ENCODE assay signal across 27 mouse cellular contexts in the genomic region with DNA sequence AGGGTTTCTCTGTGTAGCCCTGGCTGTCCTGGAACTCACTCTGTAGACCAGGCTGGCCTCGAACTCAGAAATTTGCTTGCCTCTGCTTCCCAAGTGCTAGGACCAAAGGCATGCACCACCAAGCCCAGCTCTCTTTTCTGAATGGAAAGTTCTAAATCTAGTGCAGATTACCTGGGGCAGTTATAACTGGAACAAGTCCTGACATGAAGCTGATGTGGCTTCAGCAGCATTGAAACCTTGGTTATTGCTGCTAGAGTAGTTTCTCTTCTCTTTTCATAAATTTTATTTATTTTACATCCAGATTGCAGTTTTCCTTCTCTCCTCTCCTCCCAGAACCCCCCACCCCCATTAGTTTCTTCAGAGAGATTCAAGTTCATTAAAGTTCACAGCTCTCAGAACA. TPM values are rescaled to one million over a fixed set of nuclear protein-coding genes. Genes with fewer than 3 reads are reported as not detected.
DNase-seq lines count a peak whose midpoint lies in the region; ATAC-seq and TF ChIP-seq lines count a peak whose summit lies in the region.
"Had no signal": no experiment of that assay in that cellular context is flagged by ENCODE, and none has a peak within 500 bp of the region (broad histone marks: within the 10 kb centered on the region; RNA-seq: fewer than 3 reads in every experiment).

No protein-coding gene starts in this region.

- H3K9me3 ChIP-seq in CH12.LX (replicated peaks; ENCODE audit: low read length) (no peaks in the 10 kb centered on the region), ES-Bruce4 (replicated peaks; ENCODE audit: control insufficient read depth, insufficient read depth, low read length, poor library complexity, severe bottlenecking) (no peaks in the 10 kb centered on the region)
- no peaks in the 10 kb centered on the region for H3K9me3 ChIP-seq in midbrain, embryonic 15.5 days
- H3K9me3 ChIP-seq: embryonic facial prominence, embryonic 13.5 days; G1E; heart, embryonic 10.5 days; heart, embryonic 13.5 days had no signal

- H3K4me2 ChIP-seq in CH12.LX (ENCODE audit: insufficient read depth, low read depth, poor library complexity, severe bottlenecking) = no peak overlapping the region; the same call in 1 of the 2 replicates
- no peak overlapping the region for H3K4me2 ChIP-seq in midbrain, embryonic 15.5 days
- H3K4me2 ChIP-seq: embryonic facial prominence, embryonic 13.5 days; heart, embryonic 13.5 days; hindbrain, embryonic 14.5 days had no signal

- dilution Hi-C loops in CH12.LX (cut with MboI; ENCODE audit: extremely low pct_ligation_motif_present, extremely low pct_unique_long_range_greater_than_20kb, low sequenced_read_pairs) = no loop called here

- 83% methylated on average over 1 of the region's 1 CpGs for WGBS in kidney, adult 2 months
- 86% methylated on average over 1 of the region's 1 CpGs for WGBS in midbrain, embryonic 15.5 days

- H3K79me2 ChIP-seq in CH12.LX (replicated peaks; ENCODE audit: control insufficient read depth, extremely low read depth, insufficient read depth, poor library complexity, severe bottlenecking) = peaks cover 49% of the 10 kb centered on the region

- peaks cover 15% of the 10 kb centered on the region for H3K4me1 ChIP-seq in kidney, adult 2 months (ENCODE audit: control insufficient read depth, insufficient read depth, low read length)
- H3K4me1 ChIP-seq in CH12.LX (ENCODE audit: control insufficient read depth in 1 of 2, insufficient read depth in 2 of 2) (peaks cover 4 to 35% of the 10 kb centered on the region in 2 experiments; a peak in 3 of 4 replicates), ES-Bruce4 (ENCODE audit: control insufficient read depth, insufficient read depth, low read length) (peaks cover 2% of the 10 kb centered on the region)
- H3K4me1 ChIP-seq in midbrain, embryonic 15.5 days = no peaks in the 10 kb centered on the region

- TF ChIP-seq EP300 in CH12.LX (IDR thresholded peaks at IDR 0.05; ENCODE audit: low read length) (peak; percentile 81), ES-Bruce4 (IDR thresholded peaks at IDR 0.05; ENCODE audit: insufficient read depth, low read depth, low read length) (no peak)

- TF ChIP-seq CTCF in kidney, adult 2 months (conservative IDR thresholded peaks at IDR 0.05; ENCODE audit: insufficient read depth, insufficient read length, low read depth, low read length) = no peak
- TF ChIP-seq CTCF in CH12.LX (conservative IDR thresholded peaks at IDR 0.05 in 1 of 2, IDR thresholded peaks at IDR 0.05 in 1 of 2; ENCODE audit: low read depth in 2 of 2, low read length in 2 of 2) (no peak), ES-Bruce4 (IDR thresholded peaks at IDR 0.05; ENCODE audit: low read depth, low read length) (no peak)

- no peak for DNase-seq in kidney, adult 2 months
- DNase-seq in kidney, adult 9 months = no peak
- DNase-seq in CH12.LX (ENCODE audit: extremely low read depth) = peak; percentile 56
- no peak for DNase-seq in adrenal gland, postnatal 14 days
- DNase-seq: adrenal gland, postnatal 10 days; cerebellum, adult 11 months; cerebellum, adult 2 months; cerebellum, adult 9-11 months; cerebellum, postnatal 25 days; forebrain, postnatal 0 days; gastrocnemius, postnatal 10 days; gastrocnemius, postnatal 36 days; heart, adult 2 months; heart, postnatal 14 days; heart, postnatal 4 days; kidney, adult 11 months had no signal

- no peaks in the 10 kb centered on the region for H3K27me3 ChIP-seq in kidney, adult 2 months (replicated peaks; ENCODE audit: control insufficient read depth, insufficient read depth, low read length)
- H3K27me3 ChIP-seq in CH12.LX (replicated peaks) (no peaks in the 10 kb centered on the region), ES-Bruce4 (ENCODE audit: control insufficient read depth, insufficient read depth, low read length, poor library complexity, severe bottlenecking) (no peaks in the 10 kb centered on the region)
- H3K27me3 ChIP-seq in midbrain, embryonic 15.5 days (replicated peaks) = no peaks in the 10 kb centered on the region
- H3K27me3 ChIP-seq: embryonic facial prominence, embryonic 13.5 days; heart, embryonic 13.5 days; Patski had no signal

- TF ChIP-seq RAD21 in CH12.LX (IDR thresholded peaks at IDR 0.05; ENCODE audit: low read depth, low read length) = no peak

- H3K27ac ChIP-seq in kidney, adult 2 months (ENCODE audit: insufficient read depth, low read depth, low read length) = 0 out of 2 replicates have a peak overlapping the region, but pooled peaks have one; percentile 68
- H3K27ac ChIP-seq in CH12.LX (ENCODE audit: insufficient read depth, low read depth) (no peak overlapping the region; the same call in 1 of the 2 replicates), ES-Bruce4 (ENCODE audit: insufficient read depth, low read length) (peak overlapping the region; percentile 61)
- no peak overlapping the region for H3K27ac ChIP-seq in midbrain, embryonic 15.5 days
- H3K27ac ChIP-seq: heart, adult 2 months; heart, embryonic 10.5 days; heart, embryonic 13.5 days; hindbrain, embryonic 14.5 days; hindbrain, postnatal 0 days had no signal

- no peak for TF ChIP-seq POLR2A in kidney, adult 2 months (IDR thresholded peaks at IDR 0.05; ENCODE audit: low read depth, low read length)
- no peak for TF ChIP-seq POLR2A in CH12.LX (IDR thresholded peaks at IDR 0.05; ENCODE audit: low read depth, low read length)
- TF ChIP-seq POLR2A in ES-Bruce4 (IDR thresholded peaks at IDR 0.05; ENCODE audit: insufficient read depth, low read length) = no peak

- no peak for ATAC-seq in midbrain, embryonic 15.5 days (replicated peaks)
- ATAC-seq: forebrain, embryonic 14.5 days; forebrain, postnatal 0 days; hindbrain, postnatal 0 days; inflammation-experienced regulatory T-cells, adult 6 months; Patski had no signal

- in situ Hi-C loops in CH12.LX (cut with MboI; ENCODE audit: low pct_ligation_motif_present, low pct_unique_long_range_greater_than_20kb, low sequenced_read_pairs) = no loop called here

- no peak overlapping the region for H3K9ac ChIP-seq in CH12.LX (ENCODE audit: insufficient read depth, low read depth)
- peak overlapping the region; percentile 43 for H3K9ac ChIP-seq in ES-Bruce4 (ENCODE audit: low read depth, poor library complexity, severe bottlenecking)
- H3K9ac ChIP-seq in midbrain, embryonic 15.5 days = no peak overlapping the region
- H3K9ac ChIP-seq: embryonic facial prominence, embryonic 13.5 days; forebrain, postnatal 0 days; heart, embryonic 13.5 days; hindbrain, embryonic 14.5 days had no signal

- no peaks in the 10 kb centered on the region for H3K36me3 ChIP-seq in kidney, adult 2 months (ENCODE audit: control insufficient read depth, insufficient read depth, low read length)
- peaks cover 13 to 23% of the 10 kb centered on the region in 2 experiments for H3K36me3 ChIP-seq in CH12.LX (replicated peaks in 1 of 2; ENCODE audit: control insufficient read depth in 1 of 2, insufficient read depth in 1 of 2, low read length in 1 of 2)
- H3K36me3 ChIP-seq in ES-Bruce4 (ENCODE audit: control insufficient read depth, insufficient read depth, low read length, poor library complexity, severe bottlenecking) = no peaks in the 10 kb centered on the region
- no peaks in the 10 kb centered on the region for H3K36me3 ChIP-seq in midbrain, embryonic 15.5 days (replicated peaks)

- no peak overlapping the region for H3K4me3 ChIP-seq in kidney, adult 2 months (ENCODE audit: insufficient read depth, low read depth, low read length)
- H3K4me3 ChIP-seq in CH12.LX (replicated peaks in 1 of 3; ENCODE audit: low read depth in 2 of 3, low read length in 2 of 3, poor library complexity in 1 of 3) (no peak overlapping the region), ES-Bruce4 (ENCODE audit: low read depth, low read length) (no peak overlapping the region)
- H3K4me3 ChIP-seq in midbrain, embryonic 15.5 days = no peak overlapping the region
- H3K4me3 ChIP-seq: embryonic facial prominence, embryonic 13.5 days; heart, adult 2 months; heart, embryonic 10.5 days; heart, embryonic 13.5 days had no signal

TF ChIP-seq in CH12.LX, 34 proteins besides CTCF, POLR2A, EP300 and RAD21 (continues in another document):
- no peak for TF ChIP-seq ZKSCAN1 (IDR thresholded peaks at IDR 0.05; ENCODE audit: borderline replicate concordance, low read depth, low read length)
- TF ChIP-seq PAX5 (IDR thresholded peaks at IDR 0.05; ENCODE audit: low read length) = no peak
- no peak for TF ChIP-seq SIN3A (IDR thresholded peaks at IDR 0.05; ENCODE audit: low read length)
- TF ChIP-seq JUND (conservative IDR thresholded peaks at IDR 0.05; ENCODE audit: low read depth, low read length) = no peak
- no peak for TF ChIP-seq MAFK (IDR thresholded peaks at IDR 0.05; ENCODE audit: insufficient replicate concordance, low read length)
- no peak for TF ChIP-seq NRF1 (IDR thresholded peaks at IDR 0.05; ENCODE audit: low read depth, low read length)
- peak; percentile 53; the same call in 1 of the 2 replicates for TF ChIP-seq TCF12 (IDR thresholded peaks at IDR 0.05; ENCODE audit: low read depth, low read length)
- peak; percentile 98 for TF ChIP-seq CHD1 (IDR thresholded peaks at IDR 0.05; ENCODE audit: low read depth, low read length)
- TF ChIP-seq ZMIZ1 (IDR thresholded peaks at IDR 0.05; ENCODE audit: low read depth, low read length) = no peak; the same call in 1 of the 2 replicates
- no peak for TF ChIP-seq KAT2A (IDR thresholded peaks at IDR 0.05; ENCODE audit: insufficient replicate concordance, low read length)
- TF ChIP-seq CHD2 (IDR thresholded peaks at IDR 0.05; ENCODE audit: low read length) = peak; percentile 54; the same call in 1 of the 2 replicates
- peak; percentile 42; the same call in 1 of the 2 replicates for TF ChIP-seq MXI1 (IDR thresholded peaks at IDR 0.05; ENCODE audit: low read depth, low read length)
- TF ChIP-seq ELF1 (IDR thresholded peaks at IDR 0.05; ENCODE audit: low read depth, low read length) = no peak
- TF ChIP-seq MEF2A (IDR thresholded peaks at IDR 0.05; ENCODE audit: borderline replicate concordance, low read depth, low read length) = peak; percentile 91
- TF ChIP-seq GABPA (IDR thresholded peaks at IDR 0.05; ENCODE audit: insufficient replicate concordance, low read depth, low read length) = no peak
- no peak for TF ChIP-seq UBTF (IDR thresholded peaks at IDR 0.05; ENCODE audit: low read depth, low read length)
- TF ChIP-seq RCOR1 (conservative IDR thresholded peaks at IDR 0.05; ENCODE audit: low read depth, low read length) = peak; percentile 54; the same call in 1 of the 2 replicates
- TF ChIP-seq USF2 (conservative IDR thresholded peaks at IDR 0.05; ENCODE audit: low read depth, low read length) = no peak

RNA-seq across cellular contexts. Expression of a gene that starts 14.4 kb away (rescaled TPM):
- polyA plus RNA-seq in kidney, adult 2 months (2012; rRNA removed) = 7.6 and 8.2 TPM in 2 replicates
- total RNA-seq in CH12.LX (2012; rRNA removed) (22.3 and 22.7 TPM in 2 replicates), CH12.LX (2014; rRNA removed) (35.8 and 40.2 TPM in 2 replicates)
- polyA plus RNA-seq in CH12.LX (2012; ENCODE audit: insufficient read length, low read depth) (19.7 and 26.0 TPM in 2 replicates), ES-Bruce4 (2011; ENCODE audit: insufficient read depth, insufficient read length, low read depth, missing spikeins) (68.6 and 72.7 TPM in 2 replicates)
- total RNA-seq in adrenal gland, postnatal 14 days (2021) = 30.0 and 38.0 TPM in 2 replicates
- 37.0 and 41.3 TPM in 2 replicates for polyA plus RNA-seq in midbrain, embryonic 15.5 days (2015; fragmentation: Nextera tagmentation; extraction: Ambion mirVana)

Comparison
In these comparisons a context has a peak if more than half of its experiments do, and no peak if none do; other contexts are left out.
1. H3K27ac ChIP-seq: peak in kidney, adult 2 months (single experiment) and ES-Bruce4 (single experiment); none in CH12.LX (single experiment) and midbrain, embryonic 15.5 days (single experiment).